Mouse (Mus musculus) ES-E14 (cell line): ENCODE data around the gene Cox6b1. TPM values are rescaled to one million over a fixed set of nuclear protein-coding genes. Genes with fewer than 3 reads are reported as not detected.

Experiments used
- DNase-seq: peaks from one replicate; pipeline ENCODE4 v3.0.0-alpha.2; 2013; ENCODE audit warnings: low read depth, low spot score
- H3K27ac ChIP-seq: 2 replicates; pipeline ENCODE4 v1.5.1; 2012; ENCODE audit warnings: low read depth, mild to moderate bottlenecking, low read length, moderate library complexity, mixed read lengths; ENCODE audit not compliant: poor library complexity, insufficient read depth, severe bottlenecking
- H3K36me3 ChIP-seq: 2 replicates; pipeline ENCODE4 v1.6.1; 2012; ENCODE audit warnings: mild to moderate bottlenecking, low read length, moderate library complexity, mixed read lengths; ENCODE audit not compliant: control insufficient read depth, poor library complexity, insufficient read depth, severe bottlenecking
- H3K4me1 ChIP-seq, 2 experiments: fragments of 150-350 bp in 1 of 2; sonication (generic) in 1 of 2; 2 replicates each; pipeline ENCODE4 v1.6.1; 2012; ENCODE audit warnings: low read length in 2 of 2, mild to moderate bottlenecking in 1 of 2, mixed read lengths in 1 of 2; ENCODE audit not compliant: control insufficient read depth in 2 of 2, insufficient read depth in 2 of 2, poor library complexity in 1 of 2
- H3K4me3 ChIP-seq, 2 experiments: fragments of 150-350 bp in 1 of 2; sonication (generic) in 1 of 2; 2 replicates each; pipeline ENCODE4 v1.5.1; 2012; ENCODE audit warnings: low read length in 2 of 2, low read depth in 1 of 2, mild to moderate bottlenecking in 1 of 2, mixed read lengths in 1 of 2; ENCODE audit not compliant: insufficient read depth in 1 of 2, poor library complexity in 1 of 2, severe bottlenecking in 1 of 2
- H3K9ac ChIP-seq: 2 replicates; pipeline ENCODE4 v1.6.1; 2012; ENCODE audit warnings: low read depth, mild to moderate bottlenecking, low read length, mixed read lengths; ENCODE audit not compliant: poor library complexity, insufficient read depth, severe bottlenecking
- H3K9me3 ChIP-seq: fragments of 150-350 bp; sonication (generic); 2 replicates; pipeline ENCODE4 v1.6.1; 2012; ENCODE audit warnings: low read depth, mild to moderate bottlenecking, low read length; ENCODE audit not compliant: control insufficient read depth, insufficient read depth
- CHD2 ChIP-seq: IDR thresholded peaks from 2 replicates; pipeline ENCODE4 v1.6.1; 2014; ENCODE audit warnings: mild to moderate bottlenecking, low read depth, low read length, inconsistent platforms
- HCFC1 ChIP-seq: IDR thresholded peaks from 2 replicates; pipeline ENCODE4 v1.6.1; 2012; ENCODE audit warnings: low read length, inconsistent platforms, borderline replicate concordance; ENCODE audit not compliant: insufficient read depth
- MAFK ChIP-seq: IDR thresholded peaks from 2 replicates; pipeline ENCODE4 v1.6.1; 2014; ENCODE audit warnings: mild to moderate bottlenecking, low read depth, low read length, inconsistent platforms; ENCODE audit not compliant: insufficient read depth
- ZC3H11A ChIP-seq: IDR thresholded peaks from 2 replicates; pipeline ENCODE4 v1.6.1; 2012; ENCODE audit warnings: low read depth, mild to moderate bottlenecking, inconsistent platforms, low read length, borderline replicate concordance
- ZNF384 ChIP-seq: IDR thresholded peaks from 2 replicates; pipeline ENCODE4 v1.6.1; 2012; ENCODE audit warnings: low read depth, low read length, inconsistent platforms
- in situ Hi-C, 2 experiments: fragments of 600-800 bp; cut with MboI; formaldehyde crosslinking; loops; one replicate each; pipeline ENCODE4 v1.15.1; 2025; ENCODE audit warnings: low sequenced_read_pairs in 2 of 2, inconsistent platforms in 1 of 2; ENCODE audit not compliant: unreplicated experiment in 2 of 2
- total RNA-seq: library from RNA; depleted of rRNA; stranded (reverse); fragments of 300-350 nt; gene quantifications from 2 replicates; pipeline ENCODE4 v1.2.3, GENCODE M21; 2012; rRNA removed

The Cox6b1 gene
- total RNA-seq, 1 experiment = 478 TPM

- no peak for DNase-seq
- in situ Hi-C loops = no loop called here
- H3K4me3 ChIP-seq = no peak overlapping the region
- H3K27ac ChIP-seq = no peak overlapping the region
- no peaks in the 10 kb centered on the region for H3K9me3 ChIP-seq
- H3K9ac ChIP-seq = no peak overlapping the region
- no peaks in the 10 kb centered on the region for H3K4me1 ChIP-seq
- no peak for TF ChIP-seq HCFC1
- peaks cover 92% of the 10 kb centered on the region for H3K36me3 ChIP-seq
Observed at GRCm38 (mm10) chr7:30572969-30573368, 53.0 kb downstream of the Cox6b1 start.

GRCm38 (mm10) chr7:30572389-30572788 is 53.6 kb downstream of the Cox6b1 start:
- peaks cover 0 to 3% of the 10 kb centered on the region in 2 experiments; a peak in 1 of 4 replicates for H3K4me1 ChIP-seq
- peaks cover 86% of the 10 kb centered on the region for H3K36me3 ChIP-seq
- in situ Hi-C loops = no loop called here
- no peak for DNase-seq
- H3K27ac ChIP-seq = no peak overlapping the region
- no peak overlapping the region for H3K4me3 ChIP-seq
- no peak overlapping the region for H3K9ac ChIP-seq
- no peaks in the 10 kb centered on the region for H3K9me3 ChIP-seq
- TF ChIP-seq CHD2 (no peak), HCFC1 (no peak), ZNF384 (no peak), MAFK (no peak), ZC3H11A (no peak)

- TF ChIP-seq CHD2 = no peak
- TF ChIP-seq HCFC1 = no peak
- no peak for TF ChIP-seq ZC3H11A
- no peak for TF ChIP-seq ZNF384
- TF ChIP-seq MAFK = no peak
- in situ Hi-C loops = no loop called here
- Histone ChIP-seq H3K9me3 (no peaks in the 10 kb centered on the region), H3K27ac (no peak overlapping the region), H3K4me3 (no peak overlapping the region), H3K4me1 (peaks cover 0 to 16% of the 10 kb centered on the region in 2 experiments; a peak in 1 of 4 replicates), H3K36me3 (peaks cover 40% of the 10 kb centered on the region), H3K9ac (no peak overlapping the region)
- no peak for DNase-seq
Observed at GRCm38 (mm10) chr7:30567555-30567954, 58.4 kb downstream of the Cox6b1 start.

Other genes with a start within 250 kb of the Cox6b1 start
- not detected in 2 replicates for gene Tyrobp, start 212.4 kb downstream of the Cox6b1 start, total RNA-seq
- gene Hcst, start 206.3 kb downstream of the Cox6b1 start, total RNA-seq = not detected in 2 replicates
- gene Nfkbid, start 204.4 kb downstream of the Cox6b1 start, total RNA-seq = 4.2 and 8.2 TPM in 2 replicates
- 36.9 and 63.7 TPM in 2 replicates for gene Aplp1, start 180.6 kb downstream of the Cox6b1 start, total RNA-seq
- 10.7 and 29.8 TPM in 2 replicates for gene Kirrel2, start 168.5 kb downstream of the Cox6b1 start, total RNA-seq
- gene Nphs1, start 167.8 kb downstream of the Cox6b1 start, total RNA-seq = 45.7 and 72.5 TPM in 2 replicates
- gene Prodh2, start 132.5 kb downstream of the Cox6b1 start, total RNA-seq = 0.80 and 0.90 TPM in 2 replicates
- 1.0 and 1.4 TPM in 2 replicates for gene Arhgap33, start 91.1 kb downstream of the Cox6b1 start, total RNA-seq
- gene Hspb6, start 74.0 kb downstream of the Cox6b1 start, total RNA-seq = 1.6 and 4.1 TPM in 2 replicates
- gene Proser3, start 73.9 kb downstream of the Cox6b1 start, total RNA-seq = 6.8 and 10.8 TPM in 2 replicates
- 12.4 and 15.8 TPM in 2 replicates for gene Lin37, start 66.3 kb downstream of the Cox6b1 start, total RNA-seq
- 56.9 and 65.8 TPM in 2 replicates for gene U2af1l4, start 62.9 kb downstream of the Cox6b1 start, total RNA-seq
- 4.1 and 6.8 TPM in 2 replicates for gene Gm49396, start 62.8 kb downstream of the Cox6b1 start, total RNA-seq
- gene Psenen, start 62.5 kb downstream of the Cox6b1 start, total RNA-seq = 64.9 and 65.3 TPM in 2 replicates
- gene Igflr1, start 60.7 kb downstream of the Cox6b1 start, total RNA-seq = 1.3 and 3.3 TPM in 2 replicates
- gene Kmt2b, start 37.4 kb downstream of the Cox6b1 start, total RNA-seq = 73.7 and 98.6 TPM in 2 replicates
- gene Zbtb32, start 27.2 kb downstream of the Cox6b1 start, total RNA-seq = 20.8 and 24.6 TPM in 2 replicates
- gene Upk1a, start 13.3 kb downstream of the Cox6b1 start, total RNA-seq = 1.8 and 2.5 TPM in 2 replicates
- gene Etv2, start 9.7 kb upstream of the Cox6b1 start, total RNA-seq = 1.5 and 2.1 TPM in 2 replicates
- 66.5 and 86.0 TPM in 2 replicates for gene Rbm42, start 24.2 kb upstream of the Cox6b1 start, total RNA-seq
- 25.1 and 41.4 TPM in 2 replicates for gene Haus5, start 38.8 kb upstream of the Cox6b1 start, total RNA-seq
- 0.36 and 0.37 TPM in 2 replicates for gene Pmis2, start 45.5 kb upstream of the Cox6b1 start, total RNA-seq
- gene 2200002J24Rik, start 72.8 kb upstream of the Cox6b1 start, total RNA-seq = 1.1 and 2.4 TPM in 2 replicates
- 1.4 and 5.0 TPM in 2 replicates for gene Atp4a, start 86.1 kb upstream of the Cox6b1 start, total RNA-seq
- 137 and 155 TPM in 2 replicates for gene Tmem147, start 103.4 kb upstream of the Cox6b1 start, total RNA-seq
- not detected in 2 replicates for gene Gapdhs, start 117.5 kb upstream of the Cox6b1 start, total RNA-seq
- 9.8 and 20.8 TPM in 2 replicates for gene Sbsn, start 125.3 kb upstream of the Cox6b1 start, total RNA-seq
- 1.9 and 4.9 TPM in 2 replicates for gene Dmkn, start 137.6 kb upstream of the Cox6b1 start, total RNA-seq
- 3.2 and 4.9 TPM in 2 replicates for gene Krtdap, start 161.7 kb upstream of the Cox6b1 start, total RNA-seq
- gene Ffar2, start 197.6 kb upstream of the Cox6b1 start, total RNA-seq = not detected in 2 replicates
- gene Ffar3, start 230.0 kb upstream of the Cox6b1 start, total RNA-seq = 1.0 and 1.2 TPM in 2 replicates
- gene Ffar1, start 235.4 kb upstream of the Cox6b1 start, total RNA-seq = 0.04 and 0.16 TPM in 2 replicates